Mouse (Mus musculus): ENCODE data around the gene Iqsec2.

- no peak for TF ChIP-seq POLR2A (IDR thresholded peaks at IDR 0.05; ENCODE audit: low read depth, low read length)
- no peak for TF ChIP-seq CTCF (IDR thresholded peaks at IDR 0.05; ENCODE audit: borderline replicate concordance, insufficient read depth, low read length)
Measured at GRCm38 (mm10) chrX:152203247-152203646, 59.2 kb downstream of the Iqsec2 start.
